10 mouse cellular contexts compared by ENCODE assay signal in genomic region chr13:30628195-30629048, GRCm38 (mm10). TPM values are rescaled to one million over a fixed set of nuclear protein-coding genes. Genes with fewer than 3 reads are reported as not detected.
A peak's percentile ranks its signal among the peaks of the same experiment; 100 is the strongest.
DNase-seq lines count a peak whose midpoint lies in the region; TF ChIP-seq lines count a peak whose summit lies in the region.
"Had no signal": no experiment of that assay in that cellular context is flagged by ENCODE, and none has a peak within 500 bp of the region (broad histone marks: within the 10 kb centered on the region; RNA-seq: fewer than 3 reads in every experiment).

No protein-coding gene starts in this region.

- H3K4me3 ChIP-seq in heart, embryonic 10.5 days = no peak overlapping the region
- H3K4me3 ChIP-seq in lung, adult 2 months (replicated peaks; ENCODE audit: extremely low read depth, low read depth, low read length) = no peak overlapping the region
- H3K4me3 ChIP-seq: neural tube, embryonic 13.5 days had no signal

- DNase-seq in left cerebral cortex, adult 9 months (ENCODE audit: low spot score in 2 of 2) = peak; percentile 14 to 19
- no peak for DNase-seq in left cerebral cortex, adult 11 months (ENCODE audit: low spot score)
- peak; percentile 26 to 38 for DNase-seq in frontal cortex, postnatal 10 days (ENCODE audit: low spot score in 2 of 2)
- peak; percentile 22 to 33 for DNase-seq in layer of hippocampus, postnatal 10 days (ENCODE audit: low spot score in 2 of 2)
- DNase-seq in right cerebral cortex, postnatal 14 days = peak; percentile 17
- no peak for DNase-seq in heart, postnatal 36 days
- no peak for DNase-seq in heart, embryonic 10.5 days (ENCODE audit: low spot score)
- no peak for DNase-seq in lung, adult 2 months
- DNase-seq: liver, postnatal 0 days had no signal

- no peaks in the 10 kb centered on the region for H3K27me3 ChIP-seq in heart, embryonic 10.5 days (ENCODE audit: insufficient read depth, poor library complexity, severe bottlenecking)
- H3K27me3 ChIP-seq: neural tube, embryonic 13.5 days had no signal

- H3K27ac ChIP-seq in heart, embryonic 10.5 days = no peak overlapping the region
- H3K27ac ChIP-seq: neural tube, embryonic 13.5 days had no signal

- TF ChIP-seq POLR2A in lung, adult 2 months (IDR thresholded peaks at IDR 0.05; ENCODE audit: borderline replicate concordance, extremely low read depth, low read depth, low read length) = no peak

- H3K9me3 ChIP-seq in heart, embryonic 10.5 days = no peaks in the 10 kb centered on the region
- H3K9me3 ChIP-seq: neural tube, embryonic 13.5 days had no signal

- no peaks in the 10 kb centered on the region for H3K36me3 ChIP-seq in heart, embryonic 10.5 days
- H3K36me3 ChIP-seq: neural tube, embryonic 13.5 days had no signal

- intact Hi-C loops in heart, postnatal 36 days (cut with DNase I) = no loop called here

- TF ChIP-seq CTCF in lung, adult 2 months (IDR thresholded peaks at IDR 0.05; ENCODE audit: insufficient read depth, low read length) = no peak

- 65% methylated on average over 8 of the region's 8 CpGs for WGBS in heart, embryonic 10.5 days
- 52% methylated on average over 8 of the region's 8 CpGs for WGBS in lung, adult 2 months

- H3K4me1 ChIP-seq in heart, embryonic 10.5 days = no peaks in the 10 kb centered on the region
- H3K4me1 ChIP-seq in lung, adult 2 months (ENCODE audit: control insufficient read depth, insufficient read depth, low read length) = no peaks in the 10 kb centered on the region
- H3K4me1 ChIP-seq: neural tube, embryonic 13.5 days had no signal

RNA-seq across cellular contexts. Expression of gene Dusp22, which starts 31.4 kb away (rescaled TPM):
- 10 to 100 TPM; 23.8 to 26.3 TPM for total RNA-seq in layer of hippocampus, postnatal 10 days (2021)
- total RNA-seq in heart, postnatal 36 days (2021) = 10 to 100 TPM; 21.9 to 26.1 TPM
- polyA plus RNA-seq in heart, embryonic 10.5 days (2016; fragmentation: Nextera tagmentation; extraction: Ambion mirVana) = 21.1 and 24.3 TPM in 2 replicates
- polyA plus RNA-seq in lung, adult 2 months (2012; rRNA removed) = 14.8 and 23.7 TPM in 2 replicates

Comparison
In these comparisons a context has a peak if more than half of its experiments do, and no peak if none do; other contexts are left out.
1. DNase-seq: peak in left cerebral cortex, adult 9 months (2 of 2), frontal cortex, postnatal 10 days (2 of 2), layer of hippocampus, postnatal 10 days (2 of 2) and right cerebral cortex, postnatal 14 days (single experiment); none in left cerebral cortex, adult 11 months (single experiment), heart, postnatal 36 days (0 of 2), heart, embryonic 10.5 days (single experiment) and lung, adult 2 months (single experiment).